Mouse (Mus musculus): ENCODE measurements around the gene Ptch2.

- TF ChIP-seq CTCF (IDR thresholded peaks at IDR 0.05; ENCODE audit: low read depth, low read length) (no peak), TAL1 (conservative IDR thresholded peaks at IDR 0.05; ENCODE audit: low read depth, low read length) (no peak), GATA1 (IDR thresholded peaks at IDR 0.05; ENCODE audit: borderline replicate concordance, low read length) (no peak)
Observed at GRCm38 (mm10) chr4:117101218-117101617, 5.3 kb downstream of the Ptch2 start.

Data from G1E (cell line).